Mouse (Mus musculus) C2C12 (cell line): ENCODE data around the gene Trmt1. TPM values are rescaled to one million over a fixed set of nuclear protein-coding genes. Genes with fewer than 3 reads are reported as not detected.
"Not testable (repeated sequence)": the region's sequence is repeated elsewhere in the genome, so short reads cannot be mapped to it uniquely, and the experiment has no call there.

ENCODE experiments used
- H3K27me3 ChIP-seq: one replicate; pipeline ENCODE4 v1.6.1; 2011; ENCODE audit not compliant: control insufficient read depth, insufficient read depth, insufficient read length
- H3K36me3 ChIP-seq: one replicate; pipeline ENCODE4 v1.6.1; 2011; ENCODE audit not compliant: control insufficient read depth, insufficient read depth
- H3K4me3 ChIP-seq: one replicate; pipeline ENCODE4 v1.5.1; 2011; ENCODE audit warnings: mild to moderate bottlenecking, control low read depth; ENCODE audit not compliant: poor library complexity, insufficient read depth, severe bottlenecking
- H3K79me2 ChIP-seq: one replicate; pipeline ENCODE4 v1.6.1; 2011; ENCODE audit not compliant: control insufficient read depth, insufficient read depth
- H3K79me3 ChIP-seq: one replicate; pipeline ENCODE4 v1.6.1; 2011; ENCODE audit warnings: low read depth, control low read depth
- H3ac ChIP-seq: one replicate; pipeline ENCODE3; 2011; ENCODE audit warnings: low read depth; ENCODE audit not compliant: control insufficient read depth, insufficient read length
- CEBPB ChIP-seq: IDR thresholded peaks from one replicate; pipeline ENCODE4 v1.6.1; 2011; ENCODE audit warnings: low read depth, mild to moderate bottlenecking, control low read depth, moderate library complexity
- CTCF ChIP-seq: IDR thresholded peaks from one replicate; pipeline ENCODE4 v1.5.1; 2011; ENCODE audit not compliant: control insufficient read depth, insufficient read depth, insufficient read length
- FOSL1 ChIP-seq: IDR thresholded peaks from one replicate; pipeline ENCODE4 v1.8.0; 2011; ENCODE audit warnings: mild to moderate bottlenecking, low read length; ENCODE audit not compliant: poor library complexity, insufficient read depth, severe bottlenecking
- MAX ChIP-seq: IDR thresholded peaks from one replicate; pipeline ENCODE4 v1.6.1; 2011; ENCODE audit warnings: mild to moderate bottlenecking, control low read depth
- MYOD1 ChIP-seq: IDR thresholded peaks from one replicate; pipeline ENCODE4 v1.6.1; 2011; ENCODE audit warnings: low read depth; ENCODE audit not compliant: control insufficient read depth, insufficient read length
- MYOG ChIP-seq: IDR thresholded peaks from one replicate; pipeline ENCODE4 v1.6.1; 2011; ENCODE audit not compliant: control insufficient read depth, insufficient read length; ENCODE audit errors: extremely low read depth
- USF1 ChIP-seq: IDR thresholded peaks from one replicate; pipeline ENCODE4 v1.6.1; 2011; ENCODE audit warnings: low read depth, mild to moderate bottlenecking, control low read depth, moderate library complexity
- polyA plus RNA-seq: library from polyadenylated mRNA; unstranded; fragments of >200 nt; fragmentation: generic; extraction: Trizol; gene quantifications from one replicate; pipeline ENCODE4 v1.2.1, GENCODE M21; 2012; ENCODE audit warnings: missing spikeins

The Trmt1 gene
- polyA plus RNA-seq, 1 experiment: 117 TPM

DNA sequence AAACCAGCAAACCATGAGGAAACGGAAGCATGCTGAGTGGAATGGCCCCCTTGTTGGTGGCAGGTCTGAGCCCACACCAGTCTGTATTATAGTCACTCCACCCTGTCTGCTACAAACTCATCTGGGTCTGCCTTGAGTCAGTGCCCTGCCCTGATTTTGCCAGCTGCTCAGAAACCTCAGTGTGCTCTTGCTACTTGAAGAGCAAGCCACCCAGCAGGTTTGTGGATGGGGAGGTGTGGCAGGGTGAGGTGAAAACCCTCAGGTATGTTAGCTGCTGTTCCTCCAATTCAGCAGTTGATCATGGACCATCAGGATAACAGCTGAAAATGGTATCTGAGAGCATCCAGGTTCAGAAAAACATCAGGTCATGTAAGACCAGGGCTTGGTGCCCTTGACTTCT lies 18.0 kb upstream of the Trmt1 start:
- peaks cover 7% of the 10 kb centered on the region for H3K36me3 ChIP-seq

DNA sequence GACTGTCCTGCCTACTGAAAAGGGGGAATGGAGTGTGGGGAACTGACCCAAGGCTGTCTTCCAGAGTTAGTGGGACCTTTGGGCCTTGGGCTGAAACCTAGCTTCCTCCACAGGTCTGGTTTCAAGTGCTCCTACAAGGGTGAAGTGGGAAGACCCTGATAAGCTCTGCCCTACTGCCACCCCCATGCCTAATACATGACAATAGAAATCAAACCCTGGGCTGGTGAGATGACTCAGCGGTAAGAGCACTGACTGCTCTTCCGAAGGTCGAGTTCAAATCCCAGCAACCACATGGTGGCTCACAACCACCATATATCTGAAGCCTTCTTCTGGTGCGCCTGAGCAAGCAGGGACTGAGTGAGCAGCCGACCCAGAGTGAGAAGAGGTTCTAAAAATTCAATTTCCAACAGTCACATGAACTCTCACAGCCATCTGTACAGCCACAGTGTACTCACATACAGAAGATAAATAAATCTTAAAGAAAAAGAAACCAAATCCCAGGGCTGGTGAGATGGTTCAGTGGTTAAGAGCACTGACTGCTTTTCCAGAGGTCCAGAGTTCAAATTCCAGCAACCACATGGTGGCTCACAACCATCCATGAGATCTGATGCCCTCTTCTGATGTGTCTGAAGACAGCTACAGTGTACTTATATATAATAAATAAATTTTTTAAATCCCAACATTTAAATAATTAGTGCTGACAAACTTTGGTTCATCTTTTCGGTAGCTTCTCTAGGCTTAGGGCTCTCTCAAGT lies 17.2 kb upstream of the Trmt1 start:
- Histone ChIP-seq H3K4me3 (no peak overlapping the region), H3K36me3 (peaks cover 12% of the 10 kb centered on the region), H3K79me3 (peaks cover 8% of the 10 kb centered on the region), H3ac (no peak overlapping the region), H3K27me3 (no peaks in the 10 kb centered on the region), H3K79me2 (peaks cover 28% of the 10 kb centered on the region)
- TF ChIP-seq CTCF (no peak), MYOG (no peak), MAX (no peak), FOSL1 (no peak), CEBPB (no peak), USF1 (no peak), MYOD1 (no peak)

More for the DNA sequence above, 18.0 kb upstream of the Trmt1 start:
- H3K4me3 ChIP-seq: no peak overlapping the region
- no peak overlapping the region for H3ac ChIP-seq
- H3K79me3 ChIP-seq: peaks cover 10% of the 10 kb centered on the region
- H3K27me3 ChIP-seq: no peaks in the 10 kb centered on the region
- peaks cover 28% of the 10 kb centered on the region for H3K79me2 ChIP-seq
- no peak for TF ChIP-seq MYOD1
- no peak for TF ChIP-seq MYOG
- TF ChIP-seq USF1: no peak
- no peak for TF ChIP-seq CTCF
- TF ChIP-seq CEBPB: no peak
- no peak for TF ChIP-seq FOSL1
- TF ChIP-seq MAX: no peak

DNA sequence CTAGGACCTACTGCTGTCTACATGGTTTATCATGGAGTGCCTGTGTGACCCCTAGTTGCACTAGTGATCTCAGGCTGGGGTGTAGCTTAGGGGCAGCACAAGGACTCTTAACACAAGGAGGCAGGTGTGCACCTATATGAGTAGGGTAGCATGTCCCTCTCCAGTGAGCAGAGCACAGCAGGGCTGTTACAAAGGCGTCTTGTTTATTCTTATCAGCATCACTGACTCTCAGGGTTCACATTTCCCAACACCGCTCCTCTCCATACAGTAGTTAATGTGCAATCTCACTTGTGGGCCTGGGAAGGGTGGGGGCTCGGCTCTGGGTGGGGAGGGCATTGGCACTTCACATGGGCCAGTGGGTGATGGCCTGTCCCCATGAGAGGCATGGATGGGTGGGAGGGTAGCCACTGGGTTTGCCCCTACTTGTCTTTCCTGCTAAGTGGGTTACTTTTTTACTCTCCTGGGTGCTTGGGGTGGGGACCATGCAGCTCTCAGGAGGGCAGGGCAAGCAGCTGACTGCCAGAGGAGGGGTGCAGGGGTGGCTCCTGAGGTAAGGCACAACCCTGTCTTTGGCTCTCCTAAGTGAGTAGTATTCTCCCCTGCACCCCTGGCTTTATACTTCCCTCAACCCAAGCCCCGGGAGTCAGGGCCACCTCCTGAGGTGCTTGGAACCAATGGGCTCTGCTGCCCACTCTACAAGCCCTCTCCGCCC lies 15.7 kb upstream of the Trmt1 start:
- not testable (repeated sequence) for H3K27me3 ChIP-seq, H3K4me3 ChIP-seq, H3ac ChIP-seq, H3K79me3 ChIP-seq
- H3K36me3 ChIP-seq: peaks cover 12% of the 10 kb centered on the region
- H3K79me2 ChIP-seq: peaks cover 18% of the 10 kb centered on the region

DNA sequence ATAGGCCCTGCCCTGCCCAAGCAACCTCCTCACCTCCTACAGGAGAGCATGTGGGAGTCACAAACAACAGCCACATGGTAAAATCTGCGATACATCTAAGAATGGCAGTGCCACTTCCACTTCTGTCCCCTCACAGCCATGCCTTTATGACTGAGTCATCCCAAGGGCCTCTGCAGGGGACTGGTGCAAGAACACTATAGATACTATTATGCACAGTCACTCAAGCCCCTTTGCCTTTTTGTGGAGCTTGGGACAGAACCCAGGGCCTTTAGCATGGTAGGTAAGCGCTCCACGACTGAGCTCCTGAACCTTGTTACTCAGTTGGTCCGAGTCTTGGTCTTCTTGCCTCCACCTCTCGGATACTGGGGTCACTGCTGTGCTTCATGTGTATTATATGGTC lies 8.8 kb upstream of the Trmt1 start:
- H3K36me3 ChIP-seq: peaks cover 58% of the 10 kb centered on the region
- TF ChIP-seq MYOG (no peak), CEBPB (no peak), CTCF (no peak), USF1 (no peak), MAX (no peak), MYOD1 (no peak), FOSL1 (no peak)
- no peaks in the 10 kb centered on the region for H3K27me3 ChIP-seq
- peaks cover 57% of the 10 kb centered on the region for H3K79me2 ChIP-seq
- H3K4me3 ChIP-seq: no peak overlapping the region
- no peak overlapping the region for H3ac ChIP-seq
- peaks cover 52% of the 10 kb centered on the region for H3K79me3 ChIP-seq

DNA sequence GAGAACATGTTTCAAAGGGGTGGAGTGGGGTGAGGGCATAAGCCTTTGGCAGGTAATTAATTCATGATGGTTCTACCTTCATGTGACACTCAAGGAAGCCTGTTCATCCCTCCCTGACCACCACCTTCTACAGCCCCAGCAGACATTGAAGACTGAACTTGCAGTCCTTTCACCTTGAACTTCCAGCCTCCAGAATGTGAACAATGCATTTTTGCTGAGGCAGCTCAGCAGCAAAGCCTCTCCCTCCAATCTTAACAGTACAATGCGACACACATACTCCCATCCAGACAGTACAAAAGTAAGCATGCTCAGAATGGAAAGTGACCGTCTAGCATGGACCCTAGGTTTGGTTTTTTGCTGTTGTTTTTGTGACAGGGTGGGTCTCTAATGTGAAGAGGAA lies 4.6 kb upstream of the Trmt1 start:
- peaks cover 92% of the 10 kb centered on the region for H3K79me3 ChIP-seq
- peaks cover 65% of the 10 kb centered on the region for H3K36me3 ChIP-seq
- H3ac ChIP-seq: no peak overlapping the region
- H3K4me3 ChIP-seq: no peak overlapping the region
- no peaks in the 10 kb centered on the region for H3K27me3 ChIP-seq
- H3K79me2 ChIP-seq: peaks cover 98% of the 10 kb centered on the region
- no peak for TF ChIP-seq USF1
- no peak for TF ChIP-seq CEBPB
- no peak for TF ChIP-seq MYOD1
- TF ChIP-seq CTCF: no peak
- TF ChIP-seq FOSL1: no peak
- TF ChIP-seq MAX: no peak
- no peak for TF ChIP-seq MYOG

DNA sequence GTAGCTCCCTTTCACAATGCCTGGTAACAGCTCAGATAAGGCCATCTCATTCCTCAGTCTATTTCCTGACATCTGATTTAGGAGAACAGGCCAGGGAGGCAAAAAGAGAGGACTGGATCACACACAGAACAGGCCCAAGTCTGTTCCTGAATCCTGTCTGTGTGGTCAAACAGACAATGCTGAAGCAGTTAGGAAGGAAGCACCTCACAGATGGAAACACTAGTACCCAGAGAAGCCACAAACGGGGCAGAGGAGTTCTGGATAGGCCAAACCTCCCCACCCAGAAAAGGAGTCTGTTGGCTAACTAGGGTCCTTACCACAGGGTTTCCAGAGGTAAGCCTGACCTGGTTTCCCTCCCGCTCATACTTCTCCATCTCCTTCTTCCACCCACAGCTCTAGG lies 3.9 kb upstream of the Trmt1 start:
- TF ChIP-seq FOSL1 (no peak), MYOD1 (no peak), USF1 (no peak), MYOG (no peak), CTCF (no peak), MAX (no peak), CEBPB (no peak)
- Histone ChIP-seq H3K79me3 (peaks cover 95% of the 10 kb centered on the region), H3K4me3 (no peak overlapping the region), H3ac (no peak overlapping the region), H3K79me2 (peaks cover 100% of the 10 kb centered on the region), H3K27me3 (no peaks in the 10 kb centered on the region), H3K36me3 (peaks cover 62% of the 10 kb centered on the region)
